Mouse (Mus musculus) lung, embryonic 15.5 days (tissue): ENCODE results near the gene Zfp598. TPM values are rescaled to one million over a fixed set of nuclear protein-coding genes. Genes with fewer than 3 reads are reported as not detected.

ENCODE experiments used
- ATAC-seq: fragments of 200-750 bp; cut with Nextera tagmentation; 2 replicates; pipeline ENCODE4 v1.8.0; 2017; ENCODE audit warnings: moderate number of reproducible peaks, borderline replicate concordance; ENCODE audit not compliant: low FRiP score, low TSS enrichment; ENCODE audit errors: extremely low read depth
- H3K27ac ChIP-seq: fragments of 300-500 bp; sonication (generic); 2 replicates; pipeline ENCODE4 v1.5.1; 2015; ENCODE audit warnings: moderate library complexity, mild to moderate bottlenecking, inconsistent platforms
- H3K27me3 ChIP-seq: fragments of 300-500 bp; sonication (generic); 2 replicates; pipeline ENCODE4 v1.6.1; 2015; ENCODE audit warnings: inconsistent platforms
- H3K36me3 ChIP-seq: fragments of 300-500 bp; sonication (generic); 2 replicates; pipeline ENCODE4 v1.6.1; 2015; ENCODE audit warnings: inconsistent platforms
- H3K4me1 ChIP-seq: fragments of 300-500 bp; sonication (generic); 2 replicates; pipeline ENCODE4 v1.6.1; 2015; ENCODE audit warnings: inconsistent platforms
- H3K4me2 ChIP-seq: fragments of 300-500 bp; sonication (generic); 2 replicates; pipeline ENCODE4 v1.6.1; 2015; ENCODE audit warnings: inconsistent platforms, mild to moderate bottlenecking, moderate library complexity
- H3K4me3 ChIP-seq: fragments of 300-500 bp; sonication (generic); 2 replicates; pipeline ENCODE4 v1.5.1; 2015; ENCODE audit warnings: mild to moderate bottlenecking, inconsistent platforms
- H3K9ac ChIP-seq: fragments of 300-500 bp; sonication (generic); 2 replicates; pipeline ENCODE4 v1.6.1; 2015; ENCODE audit warnings: inconsistent platforms
- H3K9me3 ChIP-seq: fragments of 300-500 bp; sonication (generic); 2 replicates; pipeline ENCODE4 v1.6.1; 2016; ENCODE audit warnings: inconsistent platforms
- WGBS: fragments of 180-500 bp; shearing (Covaris S2); methylation state at CpG from one replicate; pipeline ENCODE4 v1.1.7; 2015; 5-methylcytosine and 5-hydroxymethylcytosine counted together
- polyA plus RNA-seq: library from polyadenylated mRNA; unstranded; fragments of >200 nt; fragmentation: Nextera tagmentation; extraction: Ambion mirVana; gene quantifications from 2 replicates; pipeline ENCODE4 v1.2.1, GENCODE M21; 2015

The Zfp598 gene
- polyA plus RNA-seq, 1 experiment from 2014 or later = 22.2 TPM

DNA sequence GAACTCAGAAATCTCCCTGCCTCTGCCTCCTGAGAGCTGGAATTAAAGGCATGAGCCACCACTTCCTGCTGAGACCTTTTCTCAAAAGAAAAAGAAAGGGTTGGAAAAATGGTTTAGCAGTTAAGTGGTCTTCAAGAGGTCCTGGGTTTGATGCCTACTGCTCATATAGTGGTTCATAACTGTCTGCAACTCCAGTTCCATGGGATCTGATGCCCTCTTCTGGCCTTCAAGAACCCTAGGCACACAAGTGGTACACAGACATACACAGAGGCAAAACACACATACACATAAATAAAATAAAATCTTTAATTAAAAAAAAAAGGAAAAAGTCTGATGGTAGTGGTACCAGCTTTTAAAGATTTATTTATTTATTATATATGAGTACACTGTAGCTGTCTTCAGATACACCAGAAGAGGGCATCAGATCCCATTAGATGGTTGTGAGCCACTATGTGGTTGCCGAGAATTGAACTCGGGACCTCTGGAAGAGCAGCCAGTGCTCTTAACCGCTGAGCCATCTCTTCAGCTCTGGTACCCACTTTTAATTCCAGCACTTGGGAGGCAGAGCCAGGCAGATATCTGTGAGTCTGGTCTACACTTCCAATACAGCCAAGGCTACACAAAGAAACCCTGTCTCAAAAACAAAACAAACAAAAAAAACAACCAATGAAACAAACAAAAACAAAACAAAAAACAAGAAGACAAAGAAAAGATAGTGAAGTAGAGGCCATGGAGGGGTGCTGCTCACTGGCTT lies 56.3 kb downstream of the Zfp598 start:
- no peak overlapping the region for H3K9ac ChIP-seq
- no peak overlapping the region for H3K4me3 ChIP-seq
- H3K27me3 ChIP-seq = 0 out of 2 replicates have a peak, but pooled peaks cover 3% of the 10 kb centered on the region
- H3K4me2 ChIP-seq = no peak overlapping the region
- ATAC-seq = no peak
- 68% methylated on average over 3 of the region's 3 CpGs for WGBS
- H3K36me3 ChIP-seq = peaks cover 16% of the 10 kb centered on the region
- H3K27ac ChIP-seq = no peak overlapping the region
- peaks cover 28% of the 10 kb centered on the region for H3K4me1 ChIP-seq
- no peaks in the 10 kb centered on the region for H3K9me3 ChIP-seq

DNA sequence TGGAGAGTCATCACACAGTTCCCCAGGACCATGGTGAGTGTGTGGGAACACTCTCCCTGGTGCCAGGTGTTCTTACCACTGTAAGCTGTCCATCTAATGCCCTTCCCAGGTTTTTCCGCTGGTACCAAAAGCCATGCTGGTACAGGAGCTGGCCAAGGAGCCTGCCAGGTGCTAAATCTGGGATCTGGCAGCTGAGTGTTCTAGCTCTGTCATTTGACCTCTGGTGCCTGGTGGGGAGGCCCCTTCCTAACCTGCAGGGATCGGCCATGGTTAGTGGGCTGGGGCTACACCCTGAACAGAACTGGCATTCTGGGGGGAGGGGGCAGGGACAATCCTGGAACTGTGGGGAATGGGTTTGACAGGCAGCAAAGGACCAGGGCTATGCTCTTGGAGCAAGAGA lies 58.1 kb downstream of the Zfp598 start, which contains the start of gene Rpl3l:
Gene Rpl3l, plus strand, starts transcription at position 203 of the 400 bp plus-strand sequence.
- Histone ChIP-seq H3K4me2 (no peak within 1 kb of the TSS), H3K9ac (no peak within 1 kb of the TSS), H3K27me3 (peaks cover 3% of the 10 kb centered on the region; the same call in 1 of the 2 replicates), H3K4me3 (no peak within 1 kb of the TSS), H3K36me3 (peaks cover under 1% of the 10 kb centered on the region; the same call in 1 of the 2 replicates), H3K4me1 (peaks cover 13% of the 10 kb centered on the region), H3K27ac (no peak within 1 kb of the TSS), H3K9me3 (no peaks in the 10 kb centered on the region)
- 63% methylated on average over 2 of the region's 2 CpGs for WGBS
- ATAC-seq = no peak

DNA sequence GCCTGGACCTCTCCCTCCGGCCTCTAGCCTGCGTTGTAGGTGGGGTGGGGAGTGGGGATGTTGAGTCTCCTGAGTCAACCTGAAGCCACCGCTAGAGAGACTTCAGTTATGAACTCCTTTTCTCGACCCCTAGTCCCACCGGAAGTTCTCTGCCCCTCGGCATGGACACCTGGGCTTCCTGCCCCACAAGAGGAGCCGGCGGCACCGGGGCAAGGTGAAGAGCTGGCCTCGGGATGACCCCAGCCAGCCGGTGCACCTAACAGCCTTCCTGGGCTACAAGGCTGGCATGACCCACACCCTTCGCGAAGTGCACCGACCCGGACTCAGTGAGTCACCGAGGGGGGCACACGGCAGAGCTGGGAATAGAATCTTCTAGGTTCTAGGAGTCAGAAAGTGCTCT lies 58.7 kb downstream of the Zfp598 start:
- no peaks in the 10 kb centered on the region for H3K9me3 ChIP-seq
- H3K4me3 ChIP-seq = no peak overlapping the region
- H3K9ac ChIP-seq = no peak overlapping the region
- H3K27ac ChIP-seq = no peak overlapping the region
- no peaks in the 10 kb centered on the region for H3K36me3 ChIP-seq
- 60% methylated on average over 17 of the region's 17 CpGs for WGBS
- H3K4me2 ChIP-seq = no peak overlapping the region
- peaks cover 3% of the 10 kb centered on the region; the same call in 1 of the 2 replicates for H3K27me3 ChIP-seq
- ATAC-seq = no peak
- H3K4me1 ChIP-seq = peaks cover 7% of the 10 kb centered on the region; the same call in 1 of the 2 replicates

DNA sequence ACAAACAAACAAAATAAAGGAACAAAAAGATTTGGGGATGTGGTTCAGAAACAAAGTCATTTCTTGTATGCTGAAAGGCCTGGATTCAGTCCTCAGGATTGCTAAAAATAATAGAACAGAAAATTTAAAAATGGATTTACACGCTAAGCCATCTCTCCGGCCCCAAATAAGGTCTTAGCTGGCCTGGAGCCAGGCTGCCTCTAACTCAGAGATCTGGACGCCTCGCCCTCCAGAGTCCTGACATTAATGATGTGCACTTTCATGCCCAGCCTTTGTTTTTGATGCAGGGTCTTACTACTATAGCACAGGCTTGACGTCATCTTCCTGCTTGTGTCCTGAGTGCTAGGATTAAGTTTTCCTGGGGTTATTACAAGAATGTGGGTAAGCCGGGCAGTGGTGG lies 59.6 kb downstream of the Zfp598 start:
- Histone ChIP-seq H3K27ac (no peak overlapping the region), H3K9ac (no peak overlapping the region), H3K4me3 (no peak overlapping the region), H3K36me3 (no peaks in the 10 kb centered on the region), H3K4me2 (no peak overlapping the region), H3K9me3 (no peaks in the 10 kb centered on the region), H3K4me1 (peaks cover 2% of the 10 kb centered on the region; the same call in 1 of the 2 replicates), H3K27me3 (peaks cover 3% of the 10 kb centered on the region; the same call in 1 of the 2 replicates)
- 46% methylated on average over 6 of the region's 6 CpGs for WGBS
- ATAC-seq = no peak

DNA sequence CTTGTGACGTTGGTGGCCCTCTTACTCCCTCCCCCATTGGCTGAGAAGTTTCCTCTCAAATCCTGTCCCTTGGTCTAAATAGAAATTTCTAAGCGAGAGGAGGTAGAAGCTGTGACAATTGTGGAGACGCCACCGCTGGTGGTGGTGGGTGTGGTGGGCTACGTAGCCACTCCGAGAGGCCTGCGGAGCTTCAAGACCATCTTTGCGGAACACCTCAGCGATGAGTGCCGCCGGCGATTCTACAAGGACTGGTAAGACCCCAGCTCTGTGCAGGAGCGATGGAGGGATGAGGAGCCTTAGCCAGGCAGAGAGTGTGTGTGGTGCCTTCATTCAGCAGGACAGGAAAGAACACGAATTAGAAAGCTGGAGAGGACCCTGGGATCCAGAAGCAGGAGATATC lies 61.3 kb downstream of the Zfp598 start:
- Histone ChIP-seq H3K36me3 (no peaks in the 10 kb centered on the region), H3K27ac (no peak overlapping the region), H3K9ac (no peak overlapping the region), H3K27me3 (peaks cover 3% of the 10 kb centered on the region; the same call in 1 of the 2 replicates), H3K4me1 (0 out of 2 replicates have a peak, but pooled peaks cover under 1% of the 10 kb centered on the region), H3K4me2 (no peak overlapping the region), H3K4me3 (no peak overlapping the region), H3K9me3 (no peaks in the 10 kb centered on the region)
- no peak for ATAC-seq
- 77% methylated on average over 14 of the region's 14 CpGs for WGBS

Other genes starting within 250 kb of the Zfp598 start
- 90.4 and 90.6 TPM in 2 replicates for gene Eci1, start 243.0 kb upstream of the Zfp598 start, polyA plus RNA-seq
- 1.9 and 2.0 TPM in 2 replicates for gene Dnase1l2, start 226.6 kb upstream of the Zfp598 start, polyA plus RNA-seq
- gene E4f1, start 199.4 kb upstream of the Zfp598 start, polyA plus RNA-seq = 26.0 and 35.4 TPM in 2 replicates
- gene Pgp, start 199.3 kb upstream of the Zfp598 start, polyA plus RNA-seq = 56.2 and 57.4 TPM in 2 replicates
- not detected in 2 replicates for gene Bricd5, start 195.8 kb upstream of the Zfp598 start, polyA plus RNA-seq
- 31.6 and 34.5 TPM in 2 replicates for gene Mlst8, start 190.6 kb upstream of the Zfp598 start, polyA plus RNA-seq
- 0.97 and 1.0 TPM in 2 replicates for gene Caskin1, start 181.1 kb upstream of the Zfp598 start, polyA plus RNA-seq
- 96.7 and 106 TPM in 2 replicates for gene Traf7, start 141.7 kb upstream of the Zfp598 start, polyA plus RNA-seq
- 2.3 and 3.3 TPM in 2 replicates for gene Rab26, start 135.5 kb upstream of the Zfp598 start, polyA plus RNA-seq
- 24.7 and 30.2 TPM in 2 replicates for gene Pkd1, start 119.9 kb upstream of the Zfp598 start, polyA plus RNA-seq
- gene Tsc2, start 37.1 kb upstream of the Zfp598 start, polyA plus RNA-seq = 48.2 and 53.5 TPM in 2 replicates
- 17.2 and 19.6 TPM in 2 replicates for gene Nthl1, start 37.0 kb upstream of the Zfp598 start, polyA plus RNA-seq
- 87.3 and 92.4 TPM in 2 replicates for gene Slc9a3r2, start 19.4 kb upstream of the Zfp598 start, polyA plus RNA-seq
- gene Npw, start 11.2 kb upstream of the Zfp598 start, polyA plus RNA-seq = 2.1 and 2.3 TPM in 2 replicates
- gene Syngr3, start 20.3 kb downstream of the Zfp598 start, polyA plus RNA-seq = 1.0 and 2.0 TPM in 2 replicates
- gene Gfer, start 26.5 kb downstream of the Zfp598 start, polyA plus RNA-seq = 47.3 and 47.4 TPM in 2 replicates
- 3.5 and 5.1 TPM in 2 replicates for gene Noxo1, start 26.5 kb downstream of the Zfp598 start, polyA plus RNA-seq
- 81.2 and 85.2 TPM in 2 replicates for gene Tbl3, start 38.0 kb downstream of the Zfp598 start, polyA plus RNA-seq
- gene Rnf151, start 48.4 kb downstream of the Zfp598 start, polyA plus RNA-seq = 0.18 and 0.21 TPM in 2 replicates
- 1,576 and 1,662 TPM in 2 replicates for gene Rps2, start 48.4 kb downstream of the Zfp598 start, polyA plus RNA-seq
- 186 and 193 TPM in 2 replicates for gene Ndufb10, start 54.8 kb downstream of the Zfp598 start, polyA plus RNA-seq
- 0.18 TPM in 1 of 2 replicates, not detected in the other for gene Rpl3l, start 58.1 kb downstream of the Zfp598 start, polyA plus RNA-seq
- gene Msrb1, start 67.0 kb downstream of the Zfp598 start, polyA plus RNA-seq = 30.7 and 36.7 TPM in 2 replicates
- 2.5 and 3.4 TPM in 2 replicates for gene Hs3st6, start 83.3 kb downstream of the Zfp598 start, polyA plus RNA-seq
- gene Meiob, start 134.6 kb downstream of the Zfp598 start, polyA plus RNA-seq = not detected in 2 replicates
- 31.7 and 32.1 TPM in 2 replicates for gene Hagh, start 170.5 kb downstream of the Zfp598 start, polyA plus RNA-seq
- gene Fahd1, start 180.7 kb downstream of the Zfp598 start, polyA plus RNA-seq = 18.8 and 19.9 TPM in 2 replicates
- gene Igfals, start 196.3 kb downstream of the Zfp598 start, polyA plus RNA-seq = 1.00 and 1.4 TPM in 2 replicates
- gene Nubp2, start 216.7 kb downstream of the Zfp598 start, polyA plus RNA-seq = 54.4 and 56.6 TPM in 2 replicates
- gene Spsb3, start 217.0 kb downstream of the Zfp598 start, polyA plus RNA-seq = 41.7 and 44.2 TPM in 2 replicates
- gene Eme2, start 225.4 kb downstream of the Zfp598 start, polyA plus RNA-seq = 28.5 and 30.4 TPM in 2 replicates
- gene Mrps34, start 225.4 kb downstream of the Zfp598 start, polyA plus RNA-seq = 89.0 and 92.0 TPM in 2 replicates
- gene Nme3, start 226.8 kb downstream of the Zfp598 start, polyA plus RNA-seq = 67.1 and 78.5 TPM in 2 replicates